Mouse (Mus musculus): Measurements from ENCODE around the gene Tmprss5. TPM values are rescaled to one million over a fixed set of nuclear protein-coding genes. Genes with fewer than 3 reads are reported as not detected.

The Tmprss5 gene
- not detected in 2 replicates for polyA plus RNA-seq (2012; ENCODE audit: low replicate concordance)

GRCm38 (mm10) chr9:49081107-49081506 lies at the start of gene Tmprss5:
Tmprss5 (plus strand) TSS chr9:49081260.

GRCm38 (mm10) chr9:49055333-49056205 lies 25.5 kb upstream of the Tmprss5 start, which contains the start of gene Zw10:
Zw10 (plus strand) TSS chr9:49055613.

Other genes starting within 250 kb of the Tmprss5 start
- gene Zbtb16, start 245.0 kb upstream of the Tmprss5 start, polyA plus RNA-seq (2012; ENCODE audit: low replicate concordance): 1.6 and 4.3 TPM in 2 replicates
- gene Htr3a, start 170.2 kb upstream of the Tmprss5 start, polyA plus RNA-seq (2012; ENCODE audit: low replicate concordance): not detected in 2 replicates
- 0.07 TPM in 1 of 2 replicates, not detected in the other for gene Htr3b, start 116.3 kb upstream of the Tmprss5 start, polyA plus RNA-seq (2012; ENCODE audit: low replicate concordance)
- gene Usp28, start 95.9 kb upstream of the Tmprss5 start, polyA plus RNA-seq (2012; ENCODE audit: low replicate concordance): 15.5 and 16.0 TPM in 2 replicates
- gene Zw10, start 25.6 kb upstream of the Tmprss5 start, polyA plus RNA-seq (2012; ENCODE audit: low replicate concordance): 3.5 and 3.8 TPM in 2 replicates
- gene Gm4894, start 169.3 kb downstream of the Tmprss5 start, polyA plus RNA-seq (2012; ENCODE audit: low replicate concordance): not detected in 2 replicates